Mouse (Mus musculus): ENCODE results near the gene Gm49486.

GRCm38 (mm10) chr15:79252580-79252979 lies 23.4 kb downstream of the Gm49486 start:
- TF ChIP-seq GATA1 (IDR thresholded peaks at IDR 0.05; ENCODE audit: low read length), result no peak
- no peak for TF ChIP-seq TAL1 (IDR thresholded peaks at IDR 0.05; ENCODE audit: low read length)
